Mouse (Mus musculus) testis, adult 2 months (tissue): ENCODE data around the gene Kat6b.

ENCODE experiments used
- CTCF ChIP-seq: fragments of 200-500 bp; IDR thresholded peaks from 2 replicates; pipeline ENCODE4 v1.5.1; 2012; ENCODE audit warnings: low read depth, mild to moderate bottlenecking, inconsistent platforms, low read length, moderate library complexity; ENCODE audit not compliant: control insufficient read depth, insufficient read depth, insufficient replicate concordance
- POLR2A ChIP-seq: fragments of 200-500 bp; IDR thresholded peaks from 2 replicates; pipeline ENCODE4 v1.6.1; 2012; ENCODE audit warnings: low read depth, mild to moderate bottlenecking, inconsistent platforms, low read length, moderate library complexity; ENCODE audit not compliant: control insufficient read depth

GRCm38 (mm10) chr14:21696186-21696830 lies 215.1 kb downstream of the Kat6b start:
- TF ChIP-seq CTCF (no peak), POLR2A (no peak)
